Mouse (Mus musculus): ENCODE results near the gene Hoxa5. TPM values are rescaled to one million over a fixed set of nuclear protein-coding genes. Genes with fewer than 3 reads are reported as not detected.

Hoxa5 gene
- polyA plus RNA-seq, 1 experiment from 2014 or later = not detected

DNA sequence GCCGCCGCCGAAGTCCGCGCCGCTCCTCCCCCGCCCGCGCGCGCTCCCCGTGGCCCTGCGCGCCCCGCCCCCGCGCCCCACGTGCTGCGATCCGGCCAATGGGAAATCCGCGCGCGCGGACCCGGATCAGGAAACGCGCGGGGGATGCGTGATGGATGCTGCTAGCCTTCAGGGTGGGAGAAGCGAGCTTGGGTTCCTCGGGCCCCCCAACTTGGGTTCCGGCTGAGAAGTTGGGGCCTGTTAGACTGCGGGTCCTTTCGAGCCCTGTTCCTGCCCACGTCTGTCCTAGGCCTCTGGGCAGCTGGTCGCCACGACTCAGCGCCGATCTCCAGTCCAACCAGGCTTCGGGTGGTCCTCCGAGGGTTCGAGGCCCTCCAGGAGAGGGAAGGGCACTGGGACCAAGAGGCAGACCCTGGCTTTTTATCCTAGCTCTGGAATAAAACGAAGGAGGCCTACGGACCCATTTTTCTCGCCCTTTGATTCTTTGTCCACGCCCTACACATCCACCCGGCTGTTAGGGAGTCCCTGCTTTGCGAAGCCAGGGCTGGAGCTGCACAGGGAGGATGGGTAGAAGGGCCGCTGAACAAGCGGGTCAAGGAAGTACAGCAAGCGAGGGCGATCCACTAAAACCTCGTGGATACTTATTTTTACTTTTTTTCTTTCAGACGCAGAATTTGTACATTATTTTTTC lies 12.4 kb downstream of the Hoxa5 start:
- peaks cover 14% of the 10 kb centered on the region for H3K4me1 ChIP-seq
- DNase-seq (ENCODE audit: low spot score) = peak; percentile 85
- no peaks in the 10 kb centered on the region for H3K9me3 ChIP-seq
- under 1% methylated on average over 48 of the region's 55 CpGs for WGBS
- H3K27me3 ChIP-seq (replicated peaks; ENCODE audit: low read depth, poor library complexity, severe bottlenecking) = peaks cover 100% of the 10 kb centered on the region
- H3K27ac ChIP-seq (replicated peaks) = no peak overlapping the region
- H3K36me3 ChIP-seq (replicated peaks) = no peaks in the 10 kb centered on the region
- H3K4me3 ChIP-seq = peak overlapping the region; percentile 55

- WGBS = under 1% methylated on average over 94 of the region's 102 CpGs
- Histone ChIP-seq H3K9me3 (no peaks in the 10 kb centered on the region), H3K27me3 (replicated peaks; ENCODE audit: low read depth, poor library complexity, severe bottlenecking) (peaks cover 100% of the 10 kb centered on the region), H3K36me3 (replicated peaks) (no peaks in the 10 kb centered on the region), H3K4me3 (peak within 1 kb of the TSS; percentile 55), H3K4me1 (peaks cover 14% of the 10 kb centered on the region), H3K27ac (replicated peaks) (no peak within 1 kb of the TSS)
- peak; percentile 44 for DNase-seq (ENCODE audit: low spot score)
Observed at GRCm38 (mm10) chr6:52190906-52191810, 13.2 kb downstream of the Hoxa5 start, which contains the start of gene Hoxa4. Hoxa4 (minus strand) TSS chr6:52191753.

DNA sequence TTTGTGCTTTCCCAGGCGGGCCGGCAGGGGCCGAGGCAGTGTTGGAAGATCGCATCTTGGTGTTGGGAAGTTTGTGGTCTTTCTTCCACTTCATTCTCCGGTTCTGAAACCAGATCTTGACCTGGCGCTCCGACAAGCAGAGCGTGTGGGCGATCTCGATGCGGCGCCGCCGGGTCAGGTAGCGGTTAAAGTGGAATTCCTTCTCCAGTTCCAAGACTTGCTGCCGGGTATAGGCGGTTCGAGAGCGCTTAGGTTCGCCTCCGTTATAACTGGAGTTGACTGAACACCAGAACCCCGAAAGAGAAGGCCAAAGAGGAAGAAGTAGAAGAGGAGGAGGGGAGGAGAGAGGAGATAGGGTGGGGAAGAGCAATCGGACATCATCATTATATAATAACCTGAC lies 14.0 kb downstream of the Hoxa5 start:
- peaks cover 14% of the 10 kb centered on the region for H3K4me1 ChIP-seq
- no peak overlapping the region for H3K27ac ChIP-seq (replicated peaks)
- under 1% methylated on average over 23 of the region's 23 CpGs for WGBS
- H3K36me3 ChIP-seq (replicated peaks) = no peaks in the 10 kb centered on the region
- H3K9me3 ChIP-seq = no peaks in the 10 kb centered on the region
- peaks cover 100% of the 10 kb centered on the region for H3K27me3 ChIP-seq (replicated peaks; ENCODE audit: low read depth, poor library complexity, severe bottlenecking)
- no peak overlapping the region for H3K4me3 ChIP-seq
- DNase-seq (ENCODE audit: low spot score) = peak; percentile 47

DNA sequence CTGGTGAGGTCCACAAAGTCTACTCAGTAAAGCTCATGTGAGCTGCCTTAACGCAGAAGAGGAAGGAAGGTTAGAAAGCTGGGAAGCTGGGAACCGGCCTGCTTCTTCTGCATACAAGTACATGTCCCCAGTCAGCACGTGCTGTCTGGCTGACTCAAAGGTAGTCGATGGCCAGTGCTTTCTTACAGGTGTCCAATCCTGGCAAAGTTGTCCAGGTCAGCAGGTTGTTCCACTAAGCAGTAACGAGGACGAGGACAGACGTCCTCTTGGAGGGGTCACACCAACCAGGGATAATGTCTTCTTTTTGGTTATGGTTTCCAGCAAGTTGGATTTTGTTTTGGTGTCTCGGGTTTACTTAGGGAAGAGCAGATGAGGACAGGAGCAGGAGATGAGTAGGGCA lies 14.5 kb downstream of the Hoxa5 start:
- peak; percentile 49 for DNase-seq (ENCODE audit: low spot score)
- Histone ChIP-seq H3K4me3 (no peak overlapping the region), H3K27ac (replicated peaks) (no peak overlapping the region), H3K27me3 (replicated peaks; ENCODE audit: low read depth, poor library complexity, severe bottlenecking) (peaks cover 100% of the 10 kb centered on the region), H3K9me3 (no peaks in the 10 kb centered on the region), H3K4me1 (peaks cover 14% of the 10 kb centered on the region), H3K36me3 (replicated peaks) (no peaks in the 10 kb centered on the region)
- 5% methylated on average over 8 of the region's 8 CpGs for WGBS

DNA sequence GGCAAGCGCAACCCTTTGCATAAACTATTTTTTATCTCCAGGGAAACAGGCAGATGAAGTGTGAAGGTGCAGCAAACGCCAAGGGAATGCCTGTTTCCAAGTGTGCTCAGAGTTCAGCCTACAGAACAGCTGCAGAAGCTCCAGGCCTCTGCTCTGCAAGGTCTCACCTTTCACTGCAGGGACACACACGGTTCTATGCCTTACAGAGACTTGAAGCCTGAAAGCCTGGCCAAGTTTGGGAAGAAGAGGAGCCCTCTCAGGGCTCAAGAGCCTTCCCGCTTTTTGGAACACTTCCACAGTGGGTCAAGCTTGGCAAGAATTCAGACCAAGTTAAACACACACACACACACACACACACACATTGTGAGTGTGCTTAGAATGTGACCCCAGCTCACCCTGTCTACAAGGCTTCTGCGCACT lies 15.2 kb downstream of the Hoxa5 start:
- Histone ChIP-seq H3K4me1 (peaks cover 14% of the 10 kb centered on the region), H3K36me3 (replicated peaks) (no peaks in the 10 kb centered on the region), H3K27ac (replicated peaks) (no peak overlapping the region), H3K9me3 (no peaks in the 10 kb centered on the region), H3K27me3 (replicated peaks; ENCODE audit: low read depth, poor library complexity, severe bottlenecking) (peaks cover 100% of the 10 kb centered on the region), H3K4me3 (no peak overlapping the region)
- peak; percentile 34 for DNase-seq (ENCODE audit: low spot score)
- 9% methylated on average over 5 of the region's 5 CpGs for WGBS

GRCm38 (mm10) chr6:52186500-52186899 lies 17.9 kb downstream of the Hoxa5 start:
- DNase-seq (ENCODE audit: low spot score) = no peak
- Histone ChIP-seq H3K27ac (replicated peaks) (no peak overlapping the region), H3K9me3 (no peaks in the 10 kb centered on the region), H3K36me3 (replicated peaks) (no peaks in the 10 kb centered on the region), H3K4me3 (no peak overlapping the region), H3K27me3 (replicated peaks; ENCODE audit: low read depth, poor library complexity, severe bottlenecking) (peaks cover 100% of the 10 kb centered on the region), H3K4me1 (peaks cover 6% of the 10 kb centered on the region; the same call in 1 of the 2 replicates)
- 8% methylated on average over 1 of the region's 1 CpGs for WGBS

DNA sequence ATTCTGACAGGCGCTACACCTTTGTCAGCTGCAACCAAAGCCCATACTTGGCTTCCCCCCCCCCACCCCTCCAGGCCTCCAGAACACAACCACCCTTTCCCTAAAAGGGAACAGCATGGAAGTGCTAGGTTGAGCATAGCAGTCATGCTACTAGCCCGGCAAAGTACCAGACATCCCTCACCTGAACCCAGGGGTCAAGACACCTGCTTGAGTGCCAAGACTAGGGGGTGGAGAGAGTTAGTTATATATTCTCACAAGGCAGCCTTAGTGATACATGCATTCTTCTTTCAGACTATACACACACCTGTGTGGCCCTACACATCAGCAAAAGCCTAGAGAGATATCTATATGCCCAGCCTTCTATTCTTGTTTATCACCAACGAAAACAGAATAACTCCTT lies 18.6 kb downstream of the Hoxa5 start:
- H3K9me3 ChIP-seq = no peaks in the 10 kb centered on the region
- no peak overlapping the region for H3K27ac ChIP-seq (replicated peaks)
- DNase-seq (ENCODE audit: low spot score) = no peak
- peaks cover 100% of the 10 kb centered on the region for H3K27me3 ChIP-seq (replicated peaks; ENCODE audit: low read depth, poor library complexity, severe bottlenecking)
- H3K4me1 ChIP-seq = no peaks in the 10 kb centered on the region
- H3K4me3 ChIP-seq = no peak overlapping the region
- H3K36me3 ChIP-seq (replicated peaks) = no peaks in the 10 kb centered on the region
- WGBS = 7% methylated on average over 3 of the region's 3 CpGs

GRCm38 (mm10) chr6:52185222-52185621 lies 19.2 kb downstream of the Hoxa5 start:
- H3K4me3 ChIP-seq = no peak overlapping the region
- 2% methylated on average over 19 of the region's 19 CpGs for WGBS
- no peak overlapping the region for H3K27ac ChIP-seq (replicated peaks)

DNA sequence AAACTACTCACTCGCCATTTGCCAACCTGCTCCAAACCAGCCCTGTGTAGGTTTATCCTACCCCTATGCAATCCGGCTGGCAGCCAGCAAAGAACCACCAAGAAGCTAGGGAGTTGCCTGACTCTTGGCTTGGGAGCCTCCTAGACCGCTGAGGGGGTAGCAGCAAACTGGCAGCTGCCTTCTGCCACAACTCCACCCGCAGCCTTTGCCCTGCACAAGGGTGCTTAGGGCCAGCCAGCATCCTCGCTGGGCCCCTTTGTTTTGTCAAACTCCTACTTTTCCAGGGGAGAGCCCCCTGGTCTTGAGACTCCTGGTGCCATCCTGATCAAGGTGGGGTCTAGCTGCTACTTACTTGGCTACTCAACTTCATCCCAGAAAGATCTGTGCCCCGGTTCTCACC lies 19.7 kb downstream of the Hoxa5 start:
- no peaks in the 10 kb centered on the region for H3K9me3 ChIP-seq
- H3K27ac ChIP-seq (replicated peaks) = no peak overlapping the region
- no peaks in the 10 kb centered on the region for H3K36me3 ChIP-seq (replicated peaks)
- DNase-seq (ENCODE audit: low spot score) = peak; percentile 36
- 1% methylated on average over 6 of the region's 6 CpGs for WGBS
- no peaks in the 10 kb centered on the region for H3K4me1 ChIP-seq
- H3K27me3 ChIP-seq (replicated peaks; ENCODE audit: low read depth, poor library complexity, severe bottlenecking) = peaks cover 100% of the 10 kb centered on the region
- no peak overlapping the region for H3K4me3 ChIP-seq

More at GRCm38 (mm10) chr6:52185222-52185621, 19.2 kb downstream of the Hoxa5 start:
- Histone ChIP-seq H3K9me3 (no peaks in the 10 kb centered on the region), H3K27me3 (replicated peaks; ENCODE audit: low read depth, poor library complexity, severe bottlenecking) (peaks cover 100% of the 10 kb centered on the region), H3K4me1 (no peaks in the 10 kb centered on the region), H3K36me3 (replicated peaks) (no peaks in the 10 kb centered on the region)
- no peak for DNase-seq (ENCODE audit: low spot score)

DNA sequence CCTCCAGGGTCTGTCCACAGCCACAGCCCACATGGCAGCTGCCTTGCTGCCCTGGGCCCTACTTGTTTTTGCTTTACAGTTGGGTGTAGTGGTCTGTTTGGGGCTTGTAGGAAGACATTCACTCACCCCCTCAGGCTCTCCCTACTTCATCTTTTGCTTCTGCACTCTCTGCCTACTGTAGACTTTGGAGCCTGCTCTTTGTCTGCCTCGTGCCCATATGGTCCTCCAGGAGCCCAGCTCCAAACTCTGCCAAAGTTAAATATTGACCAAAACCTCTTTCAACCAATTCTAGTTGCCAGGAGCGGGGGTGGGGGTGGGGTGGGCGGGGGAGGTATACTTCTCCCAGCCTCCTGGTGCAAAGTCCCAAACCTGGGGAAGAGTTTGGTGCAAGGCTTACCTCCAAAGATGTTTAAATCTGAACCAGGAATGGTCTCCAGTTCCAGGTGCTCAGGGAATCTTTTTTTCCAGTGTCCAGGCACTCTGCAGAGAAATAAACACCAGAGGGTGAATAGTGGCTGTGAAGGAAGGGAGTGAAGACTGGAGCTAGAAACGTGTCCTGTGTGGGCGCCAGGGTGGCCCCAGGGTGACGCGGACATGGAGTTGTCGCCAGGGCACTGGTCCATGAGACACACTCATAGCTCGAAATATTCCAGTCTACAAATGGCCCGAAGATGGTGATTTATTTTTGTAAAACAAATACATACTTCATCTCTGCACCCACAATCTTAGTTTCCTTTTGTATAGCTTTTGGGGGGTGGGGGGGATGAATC lies 20.9 kb downstream of the Hoxa5 start:
- Histone ChIP-seq H3K27me3 (replicated peaks; ENCODE audit: low read depth, poor library complexity, severe bottlenecking) (peaks cover 100% of the 10 kb centered on the region), H3K27ac (replicated peaks) (no peak overlapping the region), H3K36me3 (replicated peaks) (no peaks in the 10 kb centered on the region), H3K9me3 (no peaks in the 10 kb centered on the region), H3K4me1 (no peaks in the 10 kb centered on the region), H3K4me3 (no peak overlapping the region)
- WGBS = 8% methylated on average over 10 of the region's 10 CpGs
- DNase-seq (ENCODE audit: low spot score) = no peak

- H3K36me3 ChIP-seq (replicated peaks) = no peaks in the 10 kb centered on the region
- H3K4me3 ChIP-seq = no peak overlapping the region
- H3K9me3 ChIP-seq = no peaks in the 10 kb centered on the region
- no peak overlapping the region for H3K27ac ChIP-seq (replicated peaks)
- 9% methylated on average over 1 of the region's 1 CpGs for WGBS
- peaks cover 100% of the 10 kb centered on the region for H3K27me3 ChIP-seq (replicated peaks; ENCODE audit: low read depth, poor library complexity, severe bottlenecking)
- DNase-seq (ENCODE audit: low spot score) = no peak
- no peaks in the 10 kb centered on the region for H3K4me1 ChIP-seq
Observed at GRCm38 (mm10) chr6:52182793-52183192, 21.6 kb downstream of the Hoxa5 start.

DNA sequence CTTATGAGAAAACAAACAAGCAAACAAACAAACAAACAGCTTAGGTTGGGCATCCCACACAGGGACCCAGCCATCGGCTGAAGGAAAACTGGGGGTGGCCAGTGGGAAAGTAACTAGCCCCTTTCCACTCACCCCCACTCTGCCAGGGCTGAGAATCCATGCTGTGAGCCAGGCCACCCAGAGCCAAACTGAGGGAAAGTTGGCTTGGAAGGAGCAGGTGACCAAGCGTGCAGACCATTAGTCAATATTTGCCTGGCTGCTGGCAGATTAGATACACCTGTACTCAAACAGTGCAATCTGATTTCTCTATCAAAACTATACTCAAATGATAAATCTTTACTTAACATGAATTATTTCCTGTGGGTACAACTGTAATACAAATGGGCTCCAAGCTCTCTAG lies 22.4 kb downstream of the Hoxa5 start:
- DNase-seq (ENCODE audit: low spot score) = no peak
- WGBS = 11% methylated on average over 2 of the region's 2 CpGs
- Histone ChIP-seq H3K4me3 (no peak overlapping the region), H3K9me3 (no peaks in the 10 kb centered on the region), H3K36me3 (replicated peaks) (no peaks in the 10 kb centered on the region), H3K27me3 (replicated peaks; ENCODE audit: low read depth, poor library complexity, severe bottlenecking) (peaks cover 100% of the 10 kb centered on the region), H3K27ac (replicated peaks) (no peak overlapping the region), H3K4me1 (no peaks in the 10 kb centered on the region)

All from embryonic facial prominence, embryonic 10.5 days (tissue).